Mouse (Mus musculus) cerebellum, adult 2 months (tissue): ENCODE measurements around the gene Trmt1l.

ENCODE experiments used
- CTCF ChIP-seq: fragments of 200-500 bp; IDR thresholded peaks from 2 replicates; pipeline ENCODE4 v1.5.1; 2011; ENCODE audit warnings: low read depth, mild to moderate bottlenecking, control low read depth, low read length, moderate library complexity, borderline replicate concordance; ENCODE audit not compliant: insufficient read depth
- POLR2A ChIP-seq: fragments of 200-500 bp; IDR thresholded peaks from 2 replicates; pipeline ENCODE4 v1.6.1; 2011; ENCODE audit warnings: low read length, control low read depth, borderline replicate concordance; ENCODE audit not compliant: insufficient read depth

- TF ChIP-seq CTCF (no peak), POLR2A (no peak)
Observed at GRCm38 (mm10) chr1:151497942-151498341, 69.6 kb downstream of the Trmt1l start.
